Mouse (Mus musculus) kidney, adult 2 months (tissue): ENCODE data around the gene Rad51b. TPM values are rescaled to one million over a fixed set of nuclear protein-coding genes. Genes with fewer than 3 reads are reported as not detected.

Experiments used
- DNase-seq: peaks from one replicate; pipeline ENCODE4 v3.0.0; 2021
- H3K27ac ChIP-seq: fragments of 200-500 bp; 2 replicates; pipeline ENCODE4 v1.5.1; 2012; ENCODE audit warnings: low read depth, low read length, control low read depth, inconsistent platforms; ENCODE audit not compliant: insufficient read depth
- H3K27me3 ChIP-seq: fragments of 200-500 bp; replicated peaks from 2 replicates; pipeline ENCODE4 v1.6.1; 2012; ENCODE audit warnings: mild to moderate bottlenecking, moderate library complexity, low read length, inconsistent platforms; ENCODE audit not compliant: control insufficient read depth, insufficient read depth
- H3K36me3 ChIP-seq: fragments of 200-500 bp; 2 replicates; pipeline ENCODE4 v1.6.1; 2012; ENCODE audit warnings: mild to moderate bottlenecking, moderate library complexity, low read length, inconsistent platforms; ENCODE audit not compliant: control insufficient read depth, insufficient read depth
- H3K4me1 ChIP-seq: fragments of 200-500 bp; 2 replicates; pipeline ENCODE4 v1.6.1; 2011; ENCODE audit warnings: low read length; ENCODE audit not compliant: control insufficient read depth, insufficient read depth
- H3K4me3 ChIP-seq: fragments of 200-500 bp; 2 replicates; pipeline ENCODE4 v1.5.1; 2011; ENCODE audit warnings: mild to moderate bottlenecking, low read depth, low read length, control low read depth; ENCODE audit not compliant: insufficient read depth
- CTCF ChIP-seq: fragments of 200-500 bp; conservative IDR thresholded peaks from 2 replicates; pipeline ENCODE4 v1.5.1; 2011; ENCODE audit warnings: low read depth, mild to moderate bottlenecking, control low read depth, low read length, moderate library complexity, mixed read lengths; ENCODE audit not compliant: insufficient read depth, insufficient read length
- POLR2A ChIP-seq: fragments of 200-500 bp; IDR thresholded peaks from one replicate; pipeline ENCODE4 v1.6.1; 2011; ENCODE audit warnings: low read depth, low read length, control low read depth
- WGBS: fragments of 180-500 bp; shearing (Covaris S2); methylation state at CpG from one replicate; pipeline ENCODE4 v1.1.7; 2018; 5-methylcytosine and 5-hydroxymethylcytosine counted together
- polyA plus RNA-seq: library from polyadenylated mRNA; depleted of rRNA; stranded (reverse); fragments of >200 nt; gene quantifications from 2 replicates; pipeline ENCODE4 v1.2.3, GENCODE M21; 2012

The Rad51b gene
- polyA plus RNA-seq, 1 experiment: 0.14 TPM

GRCm38 (mm10) chr12:79381489-79381888 is 84.4 kb downstream of the Rad51b start:
- Histone ChIP-seq H3K36me3 (no peaks in the 10 kb centered on the region), H3K4me1 (no peaks in the 10 kb centered on the region; the same call in 1 of the 2 replicates), H3K4me3 (no peak overlapping the region), H3K27me3 (no peaks in the 10 kb centered on the region), H3K27ac (no peak overlapping the region)
- TF ChIP-seq POLR2A (no peak), CTCF (no peak)
- WGBS: 74% methylated on average over 3 of the region's 3 CpGs
- no peak for DNase-seq

GRCm38 (mm10) chr12:79382416-79382815 is 85.3 kb downstream of the Rad51b start:
- Histone ChIP-seq H3K27ac (no peak overlapping the region), H3K4me3 (no peak overlapping the region), H3K4me1 (no peaks in the 10 kb centered on the region; the same call in 1 of the 2 replicates), H3K36me3 (no peaks in the 10 kb centered on the region), H3K27me3 (no peaks in the 10 kb centered on the region)
- WGBS: 79% methylated on average over 2 of the region's 2 CpGs
- no peak for DNase-seq
- TF ChIP-seq CTCF: no peak
- TF ChIP-seq POLR2A: no peak

GRCm38 (mm10) chr12:79383583-79383982 is 86.5 kb downstream of the Rad51b start:
- WGBS: 91% methylated on average over 3 of the region's 3 CpGs
- DNase-seq: no peak
- Histone ChIP-seq H3K27me3 (no peaks in the 10 kb centered on the region), H3K4me3 (no peak overlapping the region), H3K27ac (no peak overlapping the region), H3K36me3 (no peaks in the 10 kb centered on the region), H3K4me1 (no peaks in the 10 kb centered on the region; the same call in 1 of the 2 replicates)
- TF ChIP-seq POLR2A (no peak), CTCF (no peak)

GRCm38 (mm10) chr12:79384787-79385186 is 87.7 kb downstream of the Rad51b start:
- no peaks in the 10 kb centered on the region for H3K27me3 ChIP-seq
- TF ChIP-seq POLR2A (no peak), CTCF (no peak)
- H3K36me3 ChIP-seq: no peaks in the 10 kb centered on the region
- H3K4me1 ChIP-seq: no peaks in the 10 kb centered on the region; the same call in 1 of the 2 replicates
- 48% methylated on average over 9 of the region's 9 CpGs for WGBS
- DNase-seq: no peak
- H3K27ac ChIP-seq: no peak overlapping the region
- H3K4me3 ChIP-seq: no peak overlapping the region

DNA sequence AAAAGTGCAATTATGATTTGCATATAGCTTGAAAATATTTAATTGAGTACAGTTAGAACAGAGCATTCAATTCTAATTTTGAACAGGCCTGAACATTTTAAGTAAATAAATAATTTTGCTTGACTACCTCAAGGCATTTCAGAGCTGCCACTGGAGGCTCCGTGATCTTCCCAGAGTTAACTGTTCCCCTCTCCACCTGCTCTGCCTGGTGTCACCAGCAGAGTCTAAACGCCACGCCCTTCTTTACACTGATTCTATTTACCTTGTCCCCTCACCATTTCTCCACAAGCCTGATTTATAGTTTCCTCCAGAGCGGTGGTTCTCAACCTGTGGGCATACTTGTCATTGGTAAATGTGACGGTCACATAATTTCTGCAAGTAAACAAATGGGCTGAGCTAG is 88.1 kb downstream of the Rad51b start:
- H3K36me3 ChIP-seq: no peaks in the 10 kb centered on the region
- DNase-seq: no peak
- no peak overlapping the region for H3K4me3 ChIP-seq
- 66% methylated on average over 5 of the region's 5 CpGs for WGBS
- no peak for TF ChIP-seq CTCF
- no peak for TF ChIP-seq POLR2A
- H3K4me1 ChIP-seq: no peaks in the 10 kb centered on the region; the same call in 1 of the 2 replicates
- H3K27me3 ChIP-seq: no peaks in the 10 kb centered on the region
- H3K27ac ChIP-seq: no peak overlapping the region

GRCm38 (mm10) chr12:79387886-79388285 is 90.8 kb downstream of the Rad51b start:
- WGBS: 86% methylated on average over 6 of the region's 6 CpGs
- H3K4me1 ChIP-seq: no peaks in the 10 kb centered on the region; the same call in 1 of the 2 replicates
- no peak for TF ChIP-seq CTCF
- TF ChIP-seq POLR2A: no peak
- no peaks in the 10 kb centered on the region for H3K27me3 ChIP-seq
- H3K4me3 ChIP-seq: no peak overlapping the region
- DNase-seq: no peak
- no peak overlapping the region for H3K27ac ChIP-seq
- H3K36me3 ChIP-seq: no peaks in the 10 kb centered on the region

DNA sequence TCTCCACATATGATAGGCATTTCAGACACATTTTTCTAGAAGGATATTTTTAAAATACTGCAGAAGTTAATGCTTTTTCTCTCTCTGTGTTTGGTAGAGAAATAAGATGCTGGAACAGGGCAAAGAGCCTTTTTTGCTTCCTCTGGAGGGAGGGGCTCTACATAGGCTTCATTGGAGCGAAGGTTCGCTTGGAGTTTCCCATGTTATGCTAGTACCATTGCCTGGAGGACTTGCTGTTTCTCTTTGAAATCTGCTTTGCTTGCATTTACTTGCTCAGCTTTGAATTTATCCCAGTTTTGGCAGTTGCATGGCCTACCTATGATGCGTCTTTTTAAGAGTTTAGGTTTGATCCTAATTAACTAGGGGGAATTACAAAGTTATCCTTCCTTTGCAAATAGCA is 92.2 kb downstream of the Rad51b start:
- H3K27ac ChIP-seq: no peak overlapping the region
- no peak overlapping the region for H3K4me3 ChIP-seq
- TF ChIP-seq POLR2A (no peak), CTCF (no peak)
- no peaks in the 10 kb centered on the region for H3K27me3 ChIP-seq
- no peak for DNase-seq
- over 99% methylated on average over 3 of the region's 3 CpGs for WGBS
- no peaks in the 10 kb centered on the region; the same call in 1 of the 2 replicates for H3K4me1 ChIP-seq
- no peaks in the 10 kb centered on the region for H3K36me3 ChIP-seq
